Mouse (Mus musculus) adrenal gland, adult 8-10 months (tissue): ENCODE measurements around the gene Map1lc3b. TPM values are rescaled to one million over a fixed set of nuclear protein-coding genes. Genes with fewer than 3 reads are reported as not detected.
A peak's percentile ranks its signal among the peaks of the same experiment; 100 is the strongest.
"Not testable (repeated sequence)": the region's sequence is repeated elsewhere in the genome, so short reads cannot be mapped to it uniquely, and the experiment has no call there.

Source experiments
- DNase-seq: peaks from one replicate; pipeline ENCODE4 v3.0.0; 2022
- total RNA-seq, 4 experiments: library from RNA; stranded (reverse); gene quantifications; 2 replicates each; pipeline ENCODE4 v1.2.4; 2022

The Map1lc3b gene
- total RNA-seq, 4 experiments from 2014 or later = 167 to 214 (median 191) TPM

DNA sequence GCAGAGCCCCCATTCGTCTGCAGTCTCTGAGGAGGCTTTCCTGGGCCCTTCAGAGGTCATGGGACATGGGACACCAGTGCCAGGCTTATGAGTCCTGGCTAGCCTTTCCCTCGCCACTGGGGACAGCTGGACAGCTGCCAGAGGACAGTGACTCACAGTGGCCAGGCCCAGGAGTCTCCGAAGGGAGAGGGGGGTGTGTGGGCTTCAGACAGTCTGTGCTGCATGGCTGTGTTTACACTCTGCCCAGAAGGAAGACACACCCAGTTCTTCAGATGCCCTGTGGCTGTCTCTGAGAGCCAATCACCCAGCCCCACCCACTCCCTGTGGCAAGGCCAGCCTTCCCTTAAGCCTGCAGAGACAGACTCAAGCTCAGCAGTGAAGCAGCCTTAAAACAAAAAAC lies 16.9 kb upstream of the Map1lc3b start:
- peak; percentile 87 for DNase-seq

DNA sequence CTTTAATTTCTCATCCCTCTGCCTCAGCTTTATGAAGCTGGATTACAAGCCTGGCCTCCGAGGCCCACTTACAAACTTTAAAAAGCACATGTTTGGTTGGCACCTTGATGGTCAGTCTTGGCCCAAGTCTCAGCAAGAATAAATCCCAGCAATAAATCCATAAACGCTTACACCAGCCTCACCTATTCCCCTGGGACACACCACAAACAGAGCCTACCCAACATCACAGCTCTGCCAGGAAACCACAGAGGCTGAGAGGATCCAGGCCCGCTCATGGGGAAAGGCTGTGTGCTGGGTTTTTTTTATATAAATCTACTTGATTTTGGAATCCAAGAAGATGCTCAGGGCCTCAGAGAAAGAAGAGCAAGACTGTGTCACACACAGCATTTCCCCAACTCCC lies 14.5 kb upstream of the Map1lc3b start:
- no peak for DNase-seq

DNA sequence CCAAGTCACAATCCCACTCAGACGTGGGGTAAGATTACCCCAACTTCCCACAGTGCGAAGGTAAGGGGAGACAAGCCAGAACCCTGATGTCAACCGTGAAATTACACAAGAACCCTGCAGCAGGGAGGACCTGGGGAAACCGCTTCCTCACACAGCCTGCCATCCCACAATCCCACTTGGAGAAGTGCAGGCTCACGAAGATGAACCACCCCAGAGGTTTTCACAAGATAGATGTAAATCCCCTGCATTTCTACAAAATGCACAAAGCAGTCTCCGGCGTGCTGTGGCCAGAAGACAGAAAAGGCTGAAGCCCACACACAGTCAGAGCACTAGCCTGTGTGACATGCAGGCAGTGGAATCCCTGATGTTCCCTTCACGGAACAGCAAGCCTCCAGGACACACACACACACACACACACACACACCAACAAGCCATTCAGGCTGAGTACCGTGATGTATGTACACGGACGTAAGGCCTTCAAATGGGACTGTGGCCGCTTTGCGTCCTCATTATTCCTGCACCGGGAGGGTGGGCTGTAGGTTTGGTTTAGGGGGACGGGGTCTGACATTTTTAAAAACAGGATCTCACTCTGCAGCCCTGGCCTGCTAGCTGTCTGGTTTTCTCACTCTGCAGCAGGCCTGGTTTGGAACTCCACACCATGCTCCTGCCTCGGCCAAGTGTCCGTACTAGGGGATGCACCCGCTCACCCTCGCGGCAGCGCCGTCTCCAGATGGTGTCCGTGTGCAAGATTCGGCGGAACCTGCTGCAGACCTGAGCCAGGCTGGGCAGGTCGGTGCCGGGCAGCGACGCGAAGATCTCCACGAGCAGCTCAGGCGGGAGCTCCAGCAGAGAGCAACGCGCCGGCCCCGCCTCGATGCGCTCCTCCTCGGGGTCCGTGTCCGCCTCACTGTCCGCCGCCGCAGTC lies 12.1 kb upstream of the Map1lc3b start:
- DNase-seq = no peak

DNA sequence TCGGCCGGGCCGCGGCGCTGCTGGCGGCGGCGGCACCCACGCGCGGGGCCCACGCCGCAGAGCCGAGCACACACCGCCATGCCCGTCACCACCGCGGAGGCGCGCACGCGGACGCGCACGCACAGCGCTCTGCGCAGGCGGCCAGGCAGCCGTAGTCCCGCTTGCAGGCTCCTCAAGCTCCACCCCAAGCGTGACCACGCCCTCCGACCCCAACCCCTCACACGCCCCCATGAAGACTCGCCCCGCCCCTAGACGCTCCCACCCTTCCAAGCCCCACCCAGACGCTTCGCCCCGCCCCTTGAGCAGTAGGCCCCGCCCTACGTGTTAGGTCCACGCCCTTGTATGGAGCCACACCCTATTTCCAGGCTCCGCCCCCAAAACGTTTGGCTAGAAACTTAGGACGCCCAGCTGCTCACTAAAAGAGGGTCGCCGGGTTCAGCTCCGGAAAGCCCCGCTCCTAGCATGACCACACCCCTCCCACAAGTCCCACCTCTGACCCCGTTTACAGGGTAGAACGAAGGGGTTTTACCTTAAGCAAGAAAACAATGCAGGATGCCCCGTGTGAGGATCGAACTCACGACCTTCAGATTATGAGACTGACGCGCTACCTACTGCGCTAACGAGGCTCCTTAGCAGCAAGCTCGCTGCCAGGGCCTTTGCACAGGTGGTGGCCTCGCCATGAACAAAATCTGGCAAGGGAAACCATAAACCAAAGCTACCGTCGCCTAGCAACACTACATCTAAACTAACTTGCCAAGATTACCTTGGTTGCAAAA lies 11.3 kb upstream of the Map1lc3b start, which contains the start of gene Fbxo31:
TSS of gene Fbxo31 (minus strand) at position 131 of the 776 bp plus-strand sequence.
- DNase-seq = peak; percentile 92

DNA sequence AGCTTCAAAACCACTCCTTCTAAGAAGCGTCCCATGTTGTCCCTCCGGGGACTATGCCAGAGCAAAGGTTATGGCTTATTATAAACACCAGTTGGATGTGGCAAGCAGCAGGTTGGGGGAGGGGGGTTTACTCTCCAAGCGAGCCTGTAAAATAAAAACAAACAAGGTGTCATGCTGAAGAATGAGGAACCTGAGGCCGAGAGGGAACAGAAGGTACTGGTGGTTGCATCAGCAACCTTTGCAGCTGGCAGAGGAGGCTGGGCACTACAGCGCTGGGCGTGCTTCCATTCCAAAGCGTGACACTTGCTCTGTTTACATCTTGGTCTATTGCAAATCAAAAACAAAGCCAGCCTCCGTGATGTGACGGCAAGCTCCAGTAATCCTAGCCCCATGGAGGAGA lies 9.7 kb upstream of the Map1lc3b start:
- no peak for DNase-seq

DNA sequence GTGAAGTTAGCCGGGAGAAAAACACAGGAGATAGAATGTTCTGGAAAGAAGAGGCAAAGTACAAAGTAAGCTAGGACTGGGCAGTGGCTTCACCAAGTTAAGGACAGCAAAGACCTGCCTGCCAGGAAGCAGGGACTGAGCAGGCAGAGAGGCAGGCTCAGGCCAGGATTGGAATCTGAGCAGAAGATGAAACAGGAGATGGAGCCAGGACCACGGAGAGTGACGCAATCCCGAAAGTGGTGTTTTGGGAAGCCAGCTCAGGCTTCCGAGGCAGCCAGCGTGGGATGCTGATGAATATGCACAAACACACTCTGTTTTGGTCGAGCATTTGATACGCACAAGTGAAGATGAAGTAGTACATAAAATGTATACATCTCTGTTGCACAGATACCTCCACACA lies 6.5 kb upstream of the Map1lc3b start:
- DNase-seq = no peak

DNA sequence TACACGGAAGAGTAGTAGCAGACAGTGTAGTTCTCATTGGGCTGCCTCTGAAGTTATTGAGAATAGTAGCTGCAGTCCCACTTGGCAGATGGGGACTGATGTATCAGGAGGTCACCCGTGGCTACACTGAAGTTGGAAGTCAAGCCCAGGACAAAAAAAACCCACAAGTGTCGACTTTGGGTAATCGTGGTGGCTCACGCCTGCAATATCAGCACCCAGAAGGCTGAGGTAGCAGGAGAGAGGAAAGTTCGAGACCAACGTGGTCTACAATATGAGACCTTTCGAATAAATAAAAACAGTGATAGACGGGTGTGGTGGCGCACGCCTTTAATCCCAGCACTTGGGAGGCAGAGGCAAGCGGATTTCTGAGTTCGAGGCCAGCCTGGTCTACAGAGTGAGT lies 5.4 kb upstream of the Map1lc3b start:
- no peak for DNase-seq

DNA sequence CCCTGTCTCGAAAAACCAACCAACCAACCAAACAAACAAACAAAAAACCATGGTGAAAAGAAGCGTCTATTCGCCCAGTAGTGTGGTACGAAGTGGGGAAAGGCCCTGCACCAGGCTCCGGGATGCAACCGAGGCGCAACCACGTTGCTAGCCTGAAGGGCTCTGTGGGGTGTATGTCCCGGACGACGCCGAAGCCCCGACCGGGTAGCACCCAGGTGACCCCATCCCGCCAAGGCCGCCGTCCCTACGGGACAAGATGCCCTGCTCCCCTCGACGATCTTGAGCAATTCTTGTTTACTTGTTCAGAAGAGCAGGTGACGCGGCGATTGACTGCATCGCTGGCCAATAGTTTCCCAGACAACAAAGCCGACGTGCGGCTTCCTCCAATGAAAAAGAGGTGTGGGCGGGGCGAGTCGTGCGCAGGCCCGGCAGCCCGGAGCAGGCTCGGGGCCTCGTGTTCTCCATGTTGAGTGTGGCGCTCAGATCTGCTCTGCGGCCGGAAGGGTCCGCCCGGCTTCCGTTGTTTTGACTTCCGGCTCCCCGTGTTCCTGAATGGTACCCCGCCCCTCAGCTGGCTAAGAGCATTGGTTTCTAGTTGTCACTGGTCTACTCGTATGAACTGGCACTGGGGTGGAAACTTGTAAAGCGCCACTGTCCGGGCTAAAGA lies 4.9 kb upstream of the Map1lc3b start:
- DNase-seq = peak; percentile 99

DNA sequence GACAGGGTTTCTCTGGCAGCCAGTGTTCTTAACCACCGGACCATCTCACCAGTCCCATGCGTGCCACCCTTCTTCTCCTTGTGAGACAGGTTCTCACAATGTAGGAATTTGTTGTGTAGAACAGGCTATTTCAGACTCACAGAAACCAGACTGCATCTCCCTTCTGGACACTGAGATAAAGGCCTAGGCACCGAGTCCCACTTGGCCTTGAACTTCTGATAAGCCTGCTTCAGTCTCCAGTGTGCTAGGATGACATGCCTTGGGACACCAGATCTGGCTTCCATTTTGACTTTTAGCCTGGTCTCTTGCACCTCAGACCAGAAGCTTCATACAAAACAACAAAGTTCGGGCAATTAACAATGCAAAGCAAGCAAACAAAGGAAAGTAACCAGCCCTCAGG lies 1.4 kb upstream of the Map1lc3b start:
- no peak for DNase-seq

DNA sequence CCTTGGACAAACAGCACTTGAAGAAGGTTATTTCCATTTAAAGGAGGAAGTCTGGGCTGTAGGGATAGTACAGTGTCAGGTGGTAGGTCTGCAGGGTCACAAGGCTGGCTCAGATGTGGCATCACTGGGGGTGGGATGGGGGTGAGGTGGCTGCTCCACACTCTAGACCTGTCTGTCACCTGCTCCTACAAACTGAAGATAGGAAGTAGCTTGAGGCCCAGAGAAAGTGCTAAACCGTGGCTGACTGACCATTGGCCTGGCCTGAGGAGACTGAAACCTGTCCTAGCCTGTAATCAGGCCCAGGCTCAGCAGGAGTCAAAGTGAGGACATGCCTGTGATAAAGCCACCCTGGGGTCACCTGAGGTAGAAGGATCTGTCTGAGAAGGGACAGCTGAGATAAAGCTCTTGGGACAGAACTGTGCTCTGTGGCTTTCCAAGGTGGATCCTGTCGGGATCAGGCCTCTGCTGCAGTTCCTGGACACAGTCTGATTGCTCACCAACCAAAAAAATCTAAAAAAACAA lies 895 bp upstream of the Map1lc3b start:
- no peak for DNase-seq

DNA sequence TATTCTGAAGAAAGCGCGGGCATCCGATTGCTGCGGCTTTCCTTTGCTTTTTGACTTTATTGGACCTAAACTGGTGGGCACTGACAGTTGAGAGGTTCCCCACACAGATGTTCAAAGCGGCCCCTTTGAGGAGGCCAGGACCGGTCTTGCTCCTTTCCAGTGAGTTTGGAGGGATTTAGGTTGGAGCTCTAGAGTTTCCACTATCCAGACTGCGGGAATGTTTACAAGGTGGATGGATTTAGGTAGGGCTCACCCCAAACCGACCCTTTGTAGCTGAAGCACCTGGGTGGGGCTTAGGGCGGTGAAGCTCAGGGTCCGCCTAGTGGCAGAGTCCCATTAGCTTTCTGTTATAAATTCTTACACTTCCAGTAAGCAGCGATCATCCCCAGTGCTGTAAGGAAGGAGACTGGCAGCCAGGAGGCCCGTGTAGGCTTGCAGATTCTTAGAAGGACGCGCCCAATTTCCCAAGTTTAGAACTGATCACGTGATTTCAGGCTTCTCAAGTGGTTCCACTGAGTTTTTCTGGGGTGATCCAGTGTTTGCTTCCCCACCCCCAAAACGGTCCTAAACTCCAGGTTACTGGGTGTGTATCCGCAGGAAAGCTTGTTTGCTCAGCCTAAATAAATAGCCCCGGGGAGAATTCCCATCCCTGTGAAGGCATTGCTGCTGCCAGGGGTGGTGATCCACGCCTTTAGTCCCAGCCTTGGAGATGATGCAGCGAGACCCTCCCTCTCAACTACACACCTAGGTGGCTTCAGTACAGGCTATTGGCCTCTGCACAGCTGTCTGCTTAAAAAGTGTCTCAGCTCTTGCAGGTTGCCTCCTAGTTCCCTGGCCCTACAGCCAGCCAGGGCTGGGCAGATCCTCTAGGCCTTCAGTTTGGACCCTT lies 1.3 kb downstream of the Map1lc3b start:
- DNase-seq = no peak

DNA sequence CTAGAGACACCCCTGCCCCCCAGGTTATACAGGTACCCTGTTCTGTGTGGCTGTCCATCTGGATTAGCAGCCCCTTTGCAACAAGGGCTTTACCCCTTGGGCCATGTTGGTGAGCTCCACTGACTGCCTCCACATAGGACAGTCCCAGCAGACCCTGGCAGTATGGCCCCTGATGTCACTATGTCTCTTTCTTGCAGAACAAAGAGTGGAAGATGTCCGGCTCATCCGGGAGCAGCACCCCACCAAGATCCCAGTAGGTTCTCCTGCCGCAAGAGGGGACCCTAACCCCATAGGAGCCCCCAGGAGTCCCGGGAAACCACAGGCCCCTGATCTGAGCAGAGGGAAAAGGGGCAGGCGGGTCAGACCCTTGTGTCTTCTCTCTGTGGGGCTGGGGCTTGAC lies 3.1 kb downstream of the Map1lc3b start:
- DNase-seq = no peak

DNA sequence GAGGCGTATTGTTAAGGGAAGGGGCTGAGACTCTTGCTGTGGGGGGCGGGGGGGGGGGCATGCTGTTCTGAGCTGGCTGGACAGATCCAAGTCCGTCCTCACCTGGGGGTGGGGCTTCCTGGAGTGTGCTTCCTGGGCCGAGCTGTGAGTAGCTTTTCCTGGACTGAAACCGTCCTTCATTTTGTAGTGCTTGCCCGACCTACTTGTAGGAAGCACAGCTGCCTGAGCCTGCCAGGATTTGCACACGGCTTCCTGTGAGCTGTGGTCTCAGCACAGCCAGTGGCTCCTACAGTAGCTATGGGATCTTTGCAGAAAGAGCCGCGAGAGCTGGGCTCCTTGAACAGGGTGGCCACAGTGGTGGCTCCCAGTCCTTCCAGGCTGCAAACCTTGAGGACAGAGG lies 3.8 kb downstream of the Map1lc3b start:
- DNase-seq = no peak

DNA sequence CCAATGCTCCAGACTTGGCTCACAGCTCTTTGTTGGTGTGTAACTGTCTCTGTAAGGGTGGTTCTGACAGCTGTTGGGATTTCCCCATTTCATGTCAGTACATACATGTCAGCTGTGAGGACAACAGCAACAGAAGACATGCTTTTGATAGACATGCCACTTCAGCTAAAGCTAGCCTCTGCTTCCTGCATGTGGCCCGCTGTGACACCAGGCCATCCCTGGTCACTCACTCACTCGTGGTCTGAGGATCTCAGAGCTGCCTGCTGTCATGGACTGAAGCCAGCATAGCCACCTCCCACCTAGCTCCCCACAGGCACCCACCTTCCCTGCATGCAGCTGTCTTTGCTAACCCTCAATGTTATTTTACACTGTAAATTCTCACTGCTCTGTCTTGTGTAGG lies 7.3 kb downstream of the Map1lc3b start:
- not testable (repeated sequence) for DNase-seq

DNA sequence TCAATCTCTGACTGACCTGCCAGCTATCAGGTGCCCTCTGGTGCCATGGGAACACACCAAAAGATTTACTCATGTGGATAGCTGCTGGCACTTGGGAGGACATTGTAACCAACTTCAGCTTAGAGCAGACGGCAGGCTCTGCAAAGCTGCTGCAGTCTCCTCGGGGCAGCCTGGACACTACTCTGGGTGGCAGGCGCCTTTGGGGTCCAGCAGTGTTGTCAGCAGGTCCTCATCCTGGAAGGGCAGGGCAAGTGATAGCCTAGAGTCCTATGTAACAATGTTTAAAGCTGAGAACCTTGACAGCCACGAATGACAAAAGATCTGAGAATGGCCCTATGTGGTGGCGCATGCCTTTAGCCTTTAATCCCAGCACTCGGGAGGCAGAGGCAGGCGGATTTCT lies 8.0 kb downstream of the Map1lc3b start:
- no peak for DNase-seq

DNA sequence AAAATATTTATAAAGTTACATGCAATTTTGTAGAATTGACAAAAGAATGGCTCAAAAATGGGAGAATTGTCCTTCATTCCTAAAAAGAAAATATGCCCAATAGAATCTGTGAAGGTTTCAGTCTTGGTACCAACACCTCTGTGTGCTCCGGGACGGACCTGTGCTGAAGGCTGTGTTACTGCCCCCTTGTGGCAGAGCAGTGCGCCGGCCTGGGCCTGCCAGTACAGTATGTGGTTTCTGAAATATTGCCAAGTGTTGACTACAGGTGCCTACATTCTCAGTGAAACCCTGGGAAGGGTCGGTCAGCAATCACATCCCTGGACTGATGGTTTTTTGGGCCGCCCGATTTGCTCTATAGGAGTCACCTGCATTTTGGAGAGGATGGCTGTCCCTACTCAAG lies 8.7 kb downstream of the Map1lc3b start:
- peak; percentile 73 for DNase-seq

DNA sequence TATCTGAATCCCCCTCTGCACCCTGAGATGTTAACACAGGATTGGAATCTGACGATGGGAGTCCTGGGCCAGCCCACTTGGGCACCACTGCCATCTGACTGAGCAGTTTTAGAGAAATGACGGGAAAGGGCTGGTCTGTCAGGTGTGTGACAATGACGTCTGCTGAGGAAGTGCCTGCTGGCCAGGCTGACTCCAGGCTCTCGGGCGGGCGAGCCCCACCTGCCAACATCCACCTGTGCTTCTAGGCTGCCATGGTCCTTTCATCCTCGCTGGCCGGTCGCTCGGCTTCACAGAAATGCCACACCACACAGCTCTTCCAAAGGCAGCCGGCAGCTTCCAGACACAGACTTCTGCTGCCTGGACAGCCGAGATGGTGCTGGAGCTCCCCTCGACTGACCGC lies 9.7 kb downstream of the Map1lc3b start:
- DNase-seq = no peak

DNA sequence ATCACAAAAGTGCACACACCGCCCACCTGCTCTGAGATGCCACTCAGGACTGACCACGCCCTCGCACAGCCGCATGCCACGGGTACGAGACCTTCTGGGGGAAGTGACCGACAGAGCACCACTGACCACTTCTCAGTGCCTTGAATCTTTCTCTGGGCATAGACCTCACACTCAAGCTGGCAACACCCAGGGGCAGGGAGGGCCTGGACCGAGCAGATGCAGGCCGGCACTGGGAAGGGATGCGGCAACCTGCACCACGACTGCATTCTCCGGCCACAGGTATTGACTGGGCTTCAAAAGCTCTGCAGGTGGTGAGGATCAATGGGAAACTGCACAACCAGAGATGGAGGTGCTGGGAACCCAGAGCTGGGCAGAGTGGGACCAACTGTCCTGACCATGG lies 12.2 kb downstream of the Map1lc3b start:
- DNase-seq = no peak

DNA sequence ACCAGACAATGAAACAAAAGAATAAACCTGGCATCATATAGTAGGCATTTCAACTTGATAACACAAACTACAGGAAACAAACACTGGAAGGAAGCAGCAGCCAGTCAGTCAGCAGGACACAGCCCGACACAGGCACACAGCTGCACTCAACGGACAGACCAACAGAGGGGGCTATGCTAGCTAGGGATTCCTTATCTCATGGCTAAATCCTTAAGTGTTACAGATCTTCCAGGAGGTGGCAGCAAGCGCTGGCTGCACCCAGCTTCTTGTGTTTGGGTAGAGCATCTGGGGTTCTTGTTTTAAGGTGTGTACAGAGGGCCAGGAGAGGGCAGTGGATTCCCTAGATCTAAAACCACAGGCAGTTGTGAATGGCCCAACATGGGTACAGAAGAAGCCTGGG lies 12.7 kb downstream of the Map1lc3b start:
- peak; percentile 64 for DNase-seq

DNA sequence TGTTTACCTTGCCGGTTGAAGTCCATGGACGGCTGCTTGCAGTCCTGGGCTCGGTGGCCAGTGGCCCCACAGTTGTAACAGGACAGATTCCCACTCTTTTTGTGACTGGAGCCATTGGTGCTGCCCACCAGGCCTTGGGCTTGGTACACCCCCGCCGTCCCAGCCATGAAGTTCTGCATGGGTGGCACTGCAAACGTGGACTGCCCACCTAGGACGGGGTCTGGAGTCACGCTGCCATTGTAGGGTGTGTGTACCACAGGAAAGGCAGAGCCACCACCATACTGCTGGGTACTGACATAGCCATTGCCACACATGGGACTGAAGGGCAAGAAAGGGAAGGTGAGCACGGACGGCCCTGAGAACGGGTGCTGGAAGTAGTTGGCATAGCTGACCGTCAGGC lies 13.6 kb downstream of the Map1lc3b start:
- no peak for DNase-seq

DNA sequence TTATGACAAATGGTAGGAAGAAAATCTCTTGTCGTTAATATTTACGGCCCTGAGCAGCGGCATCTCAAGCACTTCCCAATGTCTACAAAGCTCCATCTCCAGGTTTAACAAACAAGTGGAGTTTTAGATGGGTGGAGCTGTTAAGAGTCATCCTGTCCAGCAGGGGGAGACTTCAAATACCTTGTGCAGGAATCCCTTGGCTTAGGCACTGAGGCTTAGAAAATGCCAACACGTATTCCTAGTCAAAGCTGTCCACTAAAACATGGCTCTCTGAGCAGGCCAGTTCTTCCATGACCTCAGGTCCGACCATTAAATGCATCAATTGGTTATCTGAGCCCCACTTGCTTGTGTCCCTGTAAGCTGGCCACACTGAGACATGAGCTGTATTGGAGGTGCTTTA lies 17.5 kb downstream of the Map1lc3b start:
- DNase-seq = no peak

DNA sequence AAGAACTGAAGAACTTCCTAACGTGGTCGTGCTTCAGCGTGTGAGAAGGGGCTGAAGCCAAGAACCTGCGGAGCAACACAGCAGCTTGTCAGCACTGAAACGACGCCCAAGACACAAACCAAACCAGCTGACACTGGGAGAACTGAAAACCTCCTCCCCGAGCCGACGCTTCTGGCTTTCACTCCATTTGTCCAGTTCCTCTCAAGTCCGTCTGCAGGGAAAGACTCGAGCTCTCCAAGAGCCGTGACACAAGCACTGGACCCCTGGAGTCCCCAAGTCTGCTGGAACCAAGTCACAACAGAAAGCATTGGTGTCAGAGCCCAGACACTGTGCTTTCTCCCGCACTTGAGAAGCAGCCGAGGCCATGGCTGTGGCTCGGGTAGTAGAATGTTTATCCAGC lies 19.1 kb downstream of the Map1lc3b start:
- no peak for DNase-seq
